Mouse (Mus musculus) brain, adult 2 months (tissue): ENCODE measurements around the gene Pdx1.
A peak's percentile ranks its signal among the peaks of the same experiment; 100 is the strongest.

Experiments used
- DNase-seq: peaks from one replicate; pipeline ENCODE4 v3.0.0; 2011; ENCODE audit warnings: low read depth, low spot score

Pdx1 gene

DNA sequence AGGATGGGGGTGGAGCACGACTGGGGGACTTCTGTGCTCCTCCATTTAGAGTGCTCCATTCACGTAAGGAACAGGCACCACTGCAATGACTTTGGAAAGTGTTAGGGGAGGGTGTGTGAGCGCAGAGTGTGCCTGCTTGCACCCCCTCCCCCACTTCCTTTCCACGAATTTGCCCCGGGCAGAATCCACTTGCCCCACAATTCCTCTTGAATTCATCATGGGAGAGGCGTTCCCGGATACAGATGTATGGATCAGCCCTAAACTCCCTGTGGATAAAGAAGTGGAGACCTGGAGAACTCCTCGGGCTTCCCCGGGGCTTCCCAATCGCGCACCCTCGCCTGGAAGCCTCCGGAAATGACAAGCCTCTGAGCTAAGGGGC, 7.8 kb downstream of the Pdx1 start:
- no peak for DNase-seq

DNA sequence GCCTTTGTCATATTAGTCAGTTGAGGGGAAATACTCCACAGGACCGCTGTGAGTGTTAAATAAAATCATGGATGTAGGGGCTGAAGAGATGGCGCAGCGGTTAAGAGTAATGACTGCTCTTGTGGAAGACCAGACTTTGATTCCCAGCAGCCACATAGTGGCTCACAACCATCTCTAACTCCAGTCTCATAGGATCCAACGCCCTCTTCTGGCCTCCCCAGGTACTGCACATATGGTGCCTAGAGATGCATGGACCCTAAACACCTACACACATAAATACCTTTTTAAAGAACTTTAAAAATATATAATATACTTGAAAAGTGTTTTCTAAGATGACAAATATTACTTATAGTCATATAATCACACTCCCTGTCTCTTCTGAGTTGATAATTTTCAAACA, 14.6 kb downstream of the Pdx1 start:
- DNase-seq: no peak

DNA sequence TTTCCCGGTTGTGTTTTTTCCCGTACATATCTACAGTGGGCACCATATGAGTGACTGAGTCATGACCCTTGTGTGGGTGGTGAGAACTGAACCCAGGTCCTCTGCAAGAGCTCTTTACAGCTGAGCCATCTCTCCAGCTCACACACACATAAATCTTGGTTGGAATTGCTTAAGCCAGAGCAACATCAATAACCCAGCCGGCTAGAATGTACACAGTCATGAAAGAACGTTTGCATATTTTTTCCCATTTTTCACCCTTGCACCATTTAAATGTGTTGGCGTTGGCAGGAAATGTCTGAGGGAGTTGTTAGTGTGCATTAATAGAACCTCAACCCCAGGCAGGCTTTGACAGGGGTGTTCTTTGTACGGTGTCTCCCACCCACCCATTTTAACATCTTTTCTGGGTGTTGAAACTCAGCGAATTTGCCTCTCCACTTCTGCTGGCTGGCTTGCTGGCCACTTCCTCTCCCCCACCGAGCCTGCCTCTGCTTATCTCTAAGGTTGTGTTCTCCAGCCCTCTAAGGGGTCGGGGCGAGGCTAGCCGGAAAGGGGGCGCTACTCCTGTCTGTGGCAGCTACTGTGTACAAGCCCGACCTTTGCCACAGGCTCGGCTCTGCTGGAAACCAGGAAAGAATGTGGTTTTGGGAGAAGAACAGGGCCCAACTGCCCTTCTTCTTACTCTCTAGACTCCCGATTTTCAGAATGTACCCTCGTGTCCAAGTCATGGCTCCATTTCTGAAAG, 22.2 kb downstream of the Pdx1 start:
- DNase-seq: no peak

DNA sequence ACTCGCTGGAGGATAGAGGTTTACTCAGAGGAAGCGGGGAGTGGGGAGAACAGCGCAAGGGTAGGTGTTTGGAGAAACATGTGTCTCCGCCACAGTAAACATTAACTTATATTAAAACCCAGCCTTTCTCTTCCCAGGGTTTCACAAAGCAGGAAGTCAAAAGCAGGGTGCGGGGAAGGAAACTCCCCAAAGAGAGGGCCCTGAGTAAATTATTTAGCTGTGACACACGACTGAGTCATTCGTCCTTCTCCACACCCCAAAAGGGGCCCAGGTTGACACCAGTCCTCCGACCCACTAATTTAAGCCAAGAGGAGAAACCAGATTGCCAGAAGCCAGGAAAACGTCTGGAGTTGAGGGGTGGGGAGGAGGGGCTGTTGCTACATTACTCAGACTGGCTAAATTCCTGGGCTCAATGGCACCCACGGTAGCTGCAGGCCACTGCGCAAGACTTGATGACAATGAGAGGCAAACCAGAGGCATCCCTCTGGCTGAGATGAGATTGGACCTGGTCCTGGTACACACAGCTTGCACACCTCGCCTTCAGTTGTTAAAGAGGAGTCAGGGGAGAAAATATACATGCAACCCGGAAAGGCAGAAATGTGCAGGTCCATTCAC, 22.9 kb downstream of the Pdx1 start:
- no peak for DNase-seq

DNA sequence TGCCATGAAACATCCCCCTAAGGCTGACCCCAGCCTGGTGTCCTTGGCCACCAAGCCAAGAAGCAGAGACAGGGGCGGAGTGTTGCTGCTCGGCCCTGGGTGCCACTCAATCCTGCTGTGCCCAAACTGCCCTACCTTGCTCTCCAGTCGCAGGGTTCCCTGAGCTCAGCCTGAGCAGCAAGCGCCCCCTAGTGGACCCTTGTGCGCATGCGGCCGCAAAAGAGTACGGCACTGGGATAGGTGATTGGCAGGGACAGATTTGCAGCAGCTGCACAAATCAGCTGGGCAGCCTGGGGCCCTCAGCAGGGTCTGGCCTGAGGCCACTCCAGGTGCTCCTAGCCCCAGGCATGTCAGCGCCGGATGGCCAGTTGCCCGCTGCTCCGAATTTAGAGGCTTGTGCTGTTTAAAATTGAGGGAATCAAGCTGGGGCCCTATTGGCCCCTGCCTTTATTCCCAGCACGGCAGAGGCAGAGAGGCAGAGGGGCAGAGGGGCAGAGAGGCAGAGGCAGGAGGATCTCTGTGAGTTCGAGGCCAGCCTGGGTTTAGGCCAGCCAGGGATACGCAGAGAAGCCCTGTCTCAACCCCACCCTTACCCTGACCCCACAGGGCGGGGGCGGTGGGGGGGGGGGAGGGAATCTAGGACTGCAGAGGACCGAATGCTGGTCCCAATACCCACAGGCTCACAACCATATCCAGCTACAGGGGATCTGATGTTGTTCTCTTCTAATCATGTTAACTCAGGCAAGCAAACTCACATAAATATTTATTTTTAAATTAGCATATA, 23.6 kb downstream of the Pdx1 start:
- DNase-seq: peak; percentile 74

DNA sequence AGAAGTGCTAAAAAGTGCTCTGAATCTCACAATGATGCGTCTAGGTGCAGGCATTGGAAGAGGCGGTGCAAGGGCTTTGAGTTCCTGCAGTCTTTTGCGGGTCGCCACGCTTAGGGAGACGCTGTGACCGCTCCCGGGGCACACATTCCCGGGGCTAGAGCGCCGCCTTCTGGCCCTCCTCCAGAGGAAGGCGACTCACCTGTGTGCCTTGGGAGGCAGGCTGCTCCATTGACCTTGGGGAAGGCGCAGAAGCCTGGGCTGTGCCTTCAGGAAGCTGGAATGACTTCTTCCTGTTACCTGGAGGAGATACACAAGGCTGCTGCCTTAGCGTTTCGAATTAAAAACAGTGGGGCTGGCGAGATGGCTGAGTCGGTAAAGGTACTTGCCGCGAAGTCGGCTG, 24.4 kb downstream of the Pdx1 start:
- DNase-seq: peak; percentile 15

DNA sequence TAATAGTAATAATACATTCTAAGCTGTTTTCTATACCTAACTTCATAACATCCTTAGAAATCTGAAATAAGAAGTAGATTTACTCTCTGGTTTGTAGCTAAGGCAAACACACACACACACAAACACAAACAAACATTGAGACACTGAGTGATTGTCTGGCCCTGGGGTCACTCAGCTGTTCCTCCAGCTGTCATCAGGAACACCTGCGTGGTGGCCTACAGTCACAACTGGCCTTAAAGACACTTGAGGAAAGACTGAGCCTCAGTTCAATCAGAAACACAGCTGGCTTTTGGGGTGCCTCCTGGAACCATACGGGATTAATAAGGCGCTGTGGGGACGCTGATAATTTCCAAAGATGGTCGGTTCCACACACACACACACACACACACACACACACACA, 27.5 kb downstream of the Pdx1 start:
- no peak for DNase-seq

DNA sequence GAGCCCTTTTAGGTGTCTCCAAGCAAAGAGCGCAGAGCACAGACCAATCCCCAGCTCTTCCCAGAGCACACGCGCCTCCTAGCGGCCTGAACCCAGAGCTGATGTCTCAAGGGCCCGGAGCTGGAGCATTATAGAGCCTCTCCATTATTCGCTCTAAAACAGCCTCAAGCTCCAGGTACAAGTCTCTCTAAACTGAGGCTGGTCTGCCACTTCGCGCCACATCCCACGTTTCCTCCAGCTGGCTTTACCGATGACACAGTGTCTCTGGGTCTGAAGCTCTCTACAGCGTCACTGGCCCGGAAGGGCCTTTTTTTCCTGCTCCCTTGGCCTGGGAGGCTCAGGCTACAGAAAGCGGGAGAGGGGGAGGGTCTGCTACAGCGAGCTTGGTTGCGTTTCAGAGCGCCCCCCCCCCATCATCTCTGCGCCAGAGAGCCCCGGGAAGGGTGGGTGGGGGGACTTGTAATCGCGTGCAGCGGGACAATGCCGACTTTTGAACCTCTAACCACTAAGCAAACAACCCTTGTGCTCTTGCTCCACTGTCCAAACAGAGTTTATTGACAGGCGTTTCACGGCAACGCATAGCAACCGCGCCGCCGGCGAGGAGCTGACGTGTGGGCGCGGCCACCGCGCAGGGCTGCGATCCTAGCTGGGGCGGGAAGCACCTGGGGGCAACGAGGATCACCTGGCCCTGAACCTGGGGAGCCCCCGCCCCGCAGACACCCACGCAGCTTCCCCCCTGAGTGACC, 29.7 kb downstream of the Pdx1 start:
- peak; percentile 63 for DNase-seq

DNA sequence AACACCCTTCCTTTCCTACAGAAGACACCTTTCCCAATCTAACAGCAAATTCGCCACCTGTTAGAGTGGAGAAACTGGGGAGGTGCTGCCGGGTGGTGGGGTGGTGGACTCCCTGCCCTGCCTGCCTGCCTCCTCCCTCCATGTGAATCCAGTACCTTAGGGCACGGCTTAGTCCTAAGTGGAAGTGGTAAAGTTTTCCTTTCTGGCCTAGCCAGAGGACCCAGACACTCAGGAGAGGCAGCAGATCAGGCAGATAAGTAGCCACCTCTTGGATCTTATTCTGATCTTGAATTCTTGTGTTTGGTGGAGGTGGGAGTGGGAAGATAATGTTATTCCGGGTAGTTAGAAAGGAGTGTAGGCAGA, 30.2 kb downstream of the Pdx1 start:
- DNase-seq: no peak

DNA sequence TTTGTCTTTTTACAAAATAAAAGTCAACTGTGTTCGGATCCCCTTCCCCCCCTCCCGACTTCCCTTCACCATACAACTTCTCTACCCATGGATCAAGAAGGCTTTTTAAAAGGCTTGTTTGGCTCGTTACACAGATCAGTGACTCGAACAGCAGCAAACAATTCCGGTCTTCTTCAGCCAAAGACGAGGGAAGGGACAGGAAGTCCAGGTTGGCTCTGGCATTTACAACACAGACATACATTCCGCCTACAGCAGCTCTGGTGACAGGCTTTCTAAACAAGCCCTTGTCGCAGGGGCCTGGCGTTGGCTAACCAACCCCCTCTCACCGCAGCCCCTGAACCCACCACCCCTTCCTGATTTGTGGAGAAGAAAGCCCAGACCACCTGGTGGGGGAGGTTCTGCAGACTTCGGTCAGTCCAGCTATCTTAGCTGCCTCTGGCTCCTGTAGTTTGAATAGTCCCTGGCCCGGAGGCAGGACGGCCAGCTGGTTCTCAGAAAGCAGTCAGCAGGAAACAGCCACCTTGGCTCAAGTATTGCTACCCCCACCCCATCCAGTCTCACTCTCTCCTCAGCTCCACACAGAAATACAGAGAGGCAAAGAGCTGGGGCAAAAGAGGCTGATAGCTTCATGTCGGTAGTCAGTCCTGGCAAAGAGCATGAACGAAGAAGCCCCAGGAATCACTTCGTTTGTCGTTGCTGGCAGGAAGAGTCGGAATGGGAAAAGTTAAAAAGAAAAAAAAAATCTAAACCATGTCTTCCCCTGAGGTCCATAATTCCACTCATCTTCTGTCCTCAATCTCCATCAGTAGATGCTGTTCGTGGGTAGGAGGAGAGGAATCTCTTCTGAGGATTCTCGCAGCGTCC, 31.4 kb downstream of the Pdx1 start:
- DNase-seq: no peak

DNA sequence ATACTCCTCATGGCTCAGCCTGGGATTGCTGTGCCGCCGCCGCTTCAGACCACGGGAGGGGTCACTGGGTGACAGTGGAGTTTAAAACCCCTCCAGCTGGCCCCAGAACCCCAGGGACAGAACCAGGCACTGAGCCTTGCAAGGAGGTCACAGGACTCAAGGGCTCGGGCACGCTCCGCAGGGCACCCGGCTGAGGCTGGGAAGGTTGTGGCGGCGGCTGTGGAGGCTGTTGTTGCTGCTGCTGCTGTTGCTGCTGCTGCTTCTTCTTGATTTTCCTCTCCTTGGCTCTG, 32.0 kb downstream of the Pdx1 start:
- DNase-seq: no peak

DNA sequence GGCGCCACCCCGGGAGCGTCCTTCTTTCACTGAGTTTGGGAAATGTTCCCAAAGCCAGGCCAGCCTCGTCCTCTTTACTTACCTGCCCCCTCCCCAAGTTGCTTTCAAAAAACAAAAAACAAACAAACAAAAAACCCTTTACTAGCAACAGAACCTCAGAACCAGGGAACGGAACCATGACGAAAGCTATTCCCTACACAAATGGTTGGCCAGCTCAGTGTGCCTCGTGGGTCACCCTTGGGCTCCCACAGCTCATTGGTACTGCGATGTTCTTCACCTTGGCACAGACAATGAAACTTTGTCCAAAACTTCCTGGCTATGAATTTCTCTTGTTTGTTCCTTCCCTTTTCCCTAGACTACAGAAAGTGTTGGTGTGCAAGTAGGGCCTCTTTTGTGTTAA, 32.4 kb downstream of the Pdx1 start:
- DNase-seq: no peak

DNA sequence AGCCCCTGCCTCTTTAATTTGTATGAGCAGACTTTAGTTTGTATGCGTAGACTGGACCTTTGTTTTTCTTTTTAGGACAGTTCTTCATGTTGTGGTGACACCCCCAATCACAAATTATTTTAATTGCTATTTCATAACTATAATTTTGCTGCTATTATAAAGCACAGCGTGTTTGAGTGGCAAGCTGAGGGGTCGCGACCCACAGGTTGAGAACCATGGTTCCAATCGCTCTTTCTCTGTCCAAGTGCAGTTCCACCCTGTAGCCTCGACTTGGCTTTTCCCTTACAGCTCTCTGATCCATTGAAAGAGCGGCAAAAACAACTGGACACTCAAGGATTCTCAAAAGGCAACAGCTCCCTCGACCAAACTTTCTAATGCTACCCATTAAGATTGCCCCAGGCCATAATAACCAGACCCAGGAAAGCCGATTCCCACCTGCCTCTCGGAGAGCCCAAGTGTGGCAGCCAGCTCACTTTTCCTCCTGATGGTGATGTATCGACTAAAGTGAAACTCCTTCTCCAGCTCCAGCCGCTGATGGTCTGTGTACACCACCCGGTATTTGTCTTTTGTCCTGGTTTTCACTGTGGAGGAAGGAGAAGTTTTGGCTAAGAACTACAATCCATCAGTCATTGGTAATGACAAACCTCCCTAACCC, 33.1 kb downstream of the Pdx1 start:
- DNase-seq: no peak

DNA sequence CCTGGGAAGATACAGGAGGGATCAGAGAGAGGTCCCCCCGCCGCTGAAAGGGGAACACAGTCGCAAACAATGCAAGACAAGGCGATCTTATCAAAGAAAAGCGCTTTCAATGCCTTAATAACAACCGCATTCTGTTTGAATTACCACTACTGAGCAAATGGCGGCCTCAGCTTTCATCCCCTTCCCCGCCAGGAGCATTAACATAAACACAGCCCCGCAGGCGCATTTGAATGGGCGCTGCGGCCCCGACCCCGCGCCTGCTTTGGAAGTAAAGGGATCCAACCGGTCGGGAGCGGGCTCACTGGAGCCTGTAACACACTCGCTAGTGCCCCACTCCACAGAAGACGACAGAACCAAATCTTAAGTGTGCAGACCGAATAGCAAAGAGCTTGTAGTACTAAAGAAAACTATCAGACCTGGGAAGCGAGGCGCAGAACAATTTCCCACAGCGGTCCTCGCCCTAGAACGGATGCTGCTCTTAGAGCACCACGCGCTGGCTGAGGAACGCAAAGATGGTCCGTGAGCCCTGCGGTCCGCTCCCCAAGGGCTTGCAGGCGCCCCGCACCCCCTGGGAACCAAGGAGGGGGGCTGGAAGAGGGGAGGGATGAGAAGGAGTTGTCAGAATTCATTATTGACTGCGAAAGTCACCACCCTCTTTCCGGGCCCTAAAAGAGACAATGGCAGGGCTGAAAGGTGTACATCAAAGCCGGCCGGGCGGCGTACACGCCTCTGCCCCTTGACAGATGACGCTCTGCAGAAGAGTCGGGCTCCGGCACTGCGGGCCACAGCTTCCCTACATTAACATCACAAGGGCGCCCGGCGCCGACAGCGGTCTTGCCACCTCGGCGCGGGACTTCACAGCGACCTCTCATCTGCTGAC, 34.8 kb downstream of the Pdx1 start:
- DNase-seq: no peak

DNA sequence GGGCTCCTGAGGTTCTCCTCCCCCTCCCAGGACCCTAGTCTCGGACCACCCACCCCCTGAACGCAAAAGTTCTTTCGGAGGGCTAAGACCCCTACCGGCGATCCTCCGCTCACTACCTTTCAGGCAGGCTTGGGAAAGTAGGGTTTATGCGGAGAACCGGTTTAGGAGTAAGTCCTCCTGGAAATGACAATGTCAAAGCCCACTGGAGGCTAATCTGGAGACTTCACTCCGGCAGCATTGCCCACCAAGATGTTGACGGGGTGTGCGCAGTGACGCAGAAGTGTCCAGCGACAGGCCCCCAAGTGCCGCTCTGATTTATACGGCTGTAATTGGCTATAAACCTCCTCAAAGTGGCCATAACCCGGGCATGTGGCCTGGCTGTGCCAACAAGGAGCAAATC, 35.4 kb downstream of the Pdx1 start:
- DNase-seq: no peak

DNA sequence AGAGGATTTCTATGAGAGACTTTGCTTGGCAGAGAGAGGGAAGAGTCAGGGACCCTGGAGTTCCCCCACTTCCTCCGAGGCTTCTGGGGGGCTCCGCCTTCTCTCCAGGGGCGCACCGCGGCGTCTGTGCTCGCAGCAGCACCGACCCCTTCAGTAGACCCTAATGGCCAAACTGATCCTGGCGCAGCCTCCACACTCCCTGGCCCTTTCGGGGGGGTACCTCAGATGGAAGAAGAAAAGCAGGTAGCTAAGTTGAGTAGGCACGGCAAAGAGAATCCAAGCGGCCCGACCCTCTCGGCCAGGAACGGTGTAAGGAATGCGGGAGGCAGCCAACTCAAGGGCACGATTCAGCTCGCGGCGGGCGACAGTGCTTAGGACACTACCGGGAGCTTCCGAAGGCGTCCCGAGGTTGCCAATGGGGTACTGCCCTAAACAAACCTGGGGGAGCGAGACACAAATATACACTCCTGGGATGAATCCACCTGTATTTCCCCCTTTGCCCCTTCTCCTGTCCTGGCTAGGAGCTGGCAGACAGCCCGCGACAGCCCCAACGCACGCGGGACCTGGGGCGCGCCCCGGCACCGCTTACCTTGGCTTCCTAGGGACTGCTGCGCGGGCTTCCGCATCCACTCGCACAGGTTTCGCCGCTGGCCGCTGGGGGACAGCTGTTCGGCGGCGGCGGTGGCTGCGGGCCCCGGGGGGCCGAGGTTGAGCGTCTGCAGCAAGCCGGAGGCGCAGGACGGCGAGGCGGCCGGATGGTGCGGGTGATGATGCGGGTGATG, 36.3 kb downstream of the Pdx1 start:
- no peak for DNase-seq

DNA sequence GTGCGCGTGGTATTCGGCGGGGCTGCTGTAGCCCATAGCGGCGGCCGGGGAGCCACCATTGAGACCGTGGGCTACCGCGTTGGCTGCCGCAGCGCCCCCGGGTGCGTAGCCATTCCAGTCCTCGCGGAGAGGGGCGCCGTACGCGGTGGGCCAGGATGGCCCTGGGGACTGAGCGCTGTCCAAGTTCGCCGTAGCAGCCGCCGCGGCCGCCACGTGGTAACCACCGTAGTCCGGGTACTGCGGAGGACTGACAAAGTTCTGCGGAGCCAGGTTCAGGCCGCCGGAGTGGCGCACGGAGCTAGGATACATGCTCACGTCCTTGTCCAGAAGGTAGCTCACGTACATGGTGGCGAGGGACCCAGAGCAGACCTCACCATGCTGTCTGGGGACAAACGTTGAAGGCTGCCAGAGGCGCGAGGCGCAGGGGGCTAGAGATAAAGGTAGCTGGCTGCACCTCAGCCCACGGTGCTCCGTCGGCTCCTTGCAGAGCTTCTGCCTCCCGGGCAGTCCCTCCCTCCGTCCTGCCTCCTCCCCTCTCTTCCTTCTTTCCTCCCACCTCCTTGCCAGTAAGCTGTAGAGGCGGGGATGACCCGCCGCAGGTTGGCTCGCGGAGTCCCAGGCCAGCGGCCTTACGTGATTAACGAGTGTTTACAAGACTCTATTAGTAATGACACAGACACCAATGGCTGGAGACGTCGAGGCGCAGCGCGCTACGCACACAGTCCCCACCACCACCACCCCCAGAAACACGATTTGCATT, 37.1 kb downstream of the Pdx1 start, which contains the start of gene Cdx2:
Gene Cdx2, minus strand, starts transcription at position 633 of the 760 bp plus-strand sequence.
- no peak for DNase-seq

DNA sequence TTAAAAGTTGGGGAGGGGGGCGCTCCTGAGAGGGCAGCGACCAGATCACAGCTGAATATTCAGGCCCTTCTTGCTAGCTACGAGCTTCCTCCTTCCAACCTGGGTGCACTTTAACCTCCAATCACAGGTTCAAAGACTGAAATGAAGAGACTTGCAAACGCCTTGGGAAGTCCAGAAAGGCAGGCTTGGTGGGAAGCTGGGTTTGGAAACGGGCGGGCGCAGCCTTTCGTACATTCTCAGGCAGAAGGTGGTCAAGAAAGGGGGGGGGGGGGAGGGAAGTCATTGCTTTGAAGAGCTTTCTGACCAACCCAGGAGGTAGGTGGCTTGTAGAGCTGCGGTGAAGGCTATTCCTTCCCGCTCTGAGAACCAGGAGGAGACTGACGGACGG, 37.6 kb downstream of the Pdx1 start:
- no peak for DNase-seq
